Mouse (Mus musculus): ENCODE measurements around the gene Tbc1d22b.

DNA sequence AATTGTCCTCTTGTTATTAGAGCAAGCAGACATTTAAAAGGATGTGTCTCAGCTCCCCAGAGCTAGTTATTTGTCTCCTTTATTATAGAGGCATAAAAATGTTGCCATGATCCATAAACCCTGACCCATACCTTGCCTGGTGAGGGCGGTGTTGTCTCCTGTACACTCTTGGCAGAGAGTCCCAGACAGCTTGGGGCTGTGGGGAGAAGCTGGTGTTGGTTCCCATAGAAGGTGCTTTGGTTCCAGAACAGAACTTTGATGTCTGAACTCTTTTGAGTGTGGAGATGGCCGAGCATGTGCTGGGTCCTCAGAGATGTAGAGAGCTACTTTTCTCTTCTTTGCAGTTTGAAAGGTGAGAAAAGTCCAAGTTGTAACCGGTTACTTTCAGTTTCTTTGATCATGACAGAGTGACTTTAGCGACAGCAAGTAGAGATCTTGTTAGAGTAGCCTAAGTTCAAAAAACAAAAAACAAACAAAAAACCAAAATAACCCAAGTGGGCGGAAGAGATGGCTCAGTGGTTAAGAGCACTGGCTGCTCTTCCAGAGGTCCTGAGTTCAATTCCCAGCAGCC, 2.7 kb downstream of the Tbc1d22b start, which contains the start of gene Tmem217:
- TF ChIP-seq CTCF (IDR thresholded peaks at IDR 0.05; ENCODE audit: low read depth) (no peak), EP300 (IDR thresholded peaks at IDR 0.05; ENCODE audit: low read depth) (no peak)

Measured in heart, postnatal 0 days (tissue).